Mouse (Mus musculus): ENCODE results near the gene Fxyd1. TPM values are rescaled to one million over a fixed set of nuclear protein-coding genes. Genes with fewer than 3 reads are reported as not detected.

Fxyd1 gene
- total RNA-seq, 2 experiments from 2014 or later, result 944 to 1,010 TPM

- Histone ChIP-seq H3K4me3 (no peak overlapping the region), H3K27ac (peak overlapping the region; percentile 99)
- intact Hi-C loops (cut with DNase I), result loop anchor here (2.0 to 10.0 kb wide), 3 partner anchors 21 to 115 kb away; partner anchors contain the start of gene Gramd1a
- no peak for TF ChIP-seq CTCF (IDR thresholded peaks at IDR 0.05)
- peak; percentile 44 for DNase-seq
These were observed 731 bp upstream of the Fxyd1 start for GRCm38 (mm10) chr7:31057730-31058129.

DNA sequence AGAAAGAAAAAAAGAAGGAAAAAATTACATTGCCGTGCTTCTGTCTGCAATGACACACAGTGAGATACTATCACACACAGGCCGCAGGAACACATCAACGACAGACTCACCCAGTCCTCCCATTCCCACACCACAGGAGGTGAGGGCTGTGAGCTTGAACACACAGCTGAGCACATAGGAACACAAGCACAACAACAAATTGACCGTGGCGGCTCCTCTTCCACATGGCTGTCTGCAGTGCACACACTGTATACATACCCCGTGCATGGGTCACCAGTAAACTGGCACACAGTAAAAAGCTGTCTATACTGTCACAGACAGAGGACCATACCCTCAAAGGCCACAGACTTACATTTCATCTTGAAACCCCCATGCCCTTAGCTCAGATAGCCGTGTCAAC is 551 bp downstream of the Fxyd1 start:
- Histone ChIP-seq H3K27ac (peak overlapping the region; percentile 99), H3K4me3 (no peak overlapping the region)
- DNase-seq, result no peak
- TF ChIP-seq CTCF (IDR thresholded peaks at IDR 0.05), result no peak
- intact Hi-C loops (cut with DNase I), result loop anchor here (5.0 to 10.0 kb wide), 2 partner anchors 98 to 116 kb away; partner anchors contain the start of gene Gramd1a

- TF ChIP-seq CTCF (IDR thresholded peaks at IDR 0.05), result no peak
- intact Hi-C loops (cut with DNase I), result loop anchor here (5.0 to 10.0 kb wide), 2 partner anchors 99 to 116 kb away; partner anchors contain the start of gene Gramd1a
- Histone ChIP-seq H3K27ac (peak overlapping the region; percentile 99), H3K4me3 (peak overlapping the region; percentile 39)
- no peak for DNase-seq
These were observed 1.1 kb downstream of the Fxyd1 start for GRCm38 (mm10) chr7:31055883-31056282.

DNA sequence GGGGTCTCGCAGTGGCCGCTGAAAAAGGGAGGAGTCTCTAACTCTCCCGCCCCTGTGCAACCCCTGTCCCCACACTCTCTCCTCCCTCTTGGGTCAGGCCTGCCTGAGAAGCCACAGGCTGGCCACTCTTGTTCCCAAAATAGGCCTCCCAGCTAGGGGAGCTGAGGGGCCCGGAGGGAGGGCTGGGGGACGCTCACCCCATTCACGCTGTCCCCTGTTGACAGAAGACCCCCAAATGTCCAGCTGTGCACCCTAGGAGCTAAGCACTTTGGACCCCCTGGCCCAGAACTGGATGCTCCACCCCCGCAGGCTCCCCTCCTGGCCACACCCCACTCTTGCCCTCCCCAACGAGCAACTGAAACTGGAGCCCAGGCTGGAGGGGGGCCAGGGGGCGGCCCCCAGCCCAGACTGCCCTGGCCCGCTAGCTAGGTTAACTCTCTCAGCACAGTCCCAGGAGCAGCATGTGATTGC is 1.6 kb downstream of the Fxyd1 start:
- no peak for TF ChIP-seq CTCF (IDR thresholded peaks at IDR 0.05)
- Histone ChIP-seq H3K4me3 (peak overlapping the region; percentile 75), H3K27ac (peak overlapping the region; percentile 99)
- intact Hi-C loops (cut with DNase I), result loop anchor here (5.0 to 10.0 kb wide), 2 partner anchors 99 to 117 kb away; partner anchors contain the start of gene Gramd1a
- DNase-seq, result peak; percentile 97

DNA sequence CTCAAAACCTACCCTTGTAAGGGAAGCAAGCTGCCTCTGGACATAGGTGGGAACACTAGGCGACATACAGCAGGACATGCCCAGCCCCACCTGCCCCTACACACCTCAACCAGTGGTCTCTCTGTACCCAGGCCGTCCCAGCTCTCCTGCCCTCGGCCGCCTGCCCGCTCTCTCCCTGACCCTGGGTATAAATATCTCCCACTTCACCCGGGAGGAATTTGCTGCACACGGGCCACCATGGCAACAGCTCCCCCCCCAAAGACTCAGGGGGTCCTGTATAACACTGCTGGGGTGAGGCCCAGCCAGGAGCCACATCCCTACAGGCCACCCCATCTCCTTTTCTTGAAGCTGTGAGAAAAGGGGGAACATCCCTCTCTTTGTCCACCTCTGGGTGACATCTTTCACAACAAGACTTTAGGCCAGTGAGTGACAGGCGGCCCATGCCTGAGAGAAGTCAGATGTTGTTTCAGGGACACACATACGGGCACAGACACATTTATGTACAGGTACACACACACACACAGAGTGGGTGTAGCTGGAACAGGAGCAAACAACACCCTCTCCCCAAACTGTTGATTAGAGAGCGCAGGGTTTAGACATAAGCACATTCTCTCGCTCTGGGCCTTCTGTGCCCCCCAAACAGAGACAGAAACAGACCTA is 2.2 kb downstream of the Fxyd1 start:
- no peak for TF ChIP-seq CTCF (IDR thresholded peaks at IDR 0.05)
- intact Hi-C loops (cut with DNase I), result loop anchor here (5.0 to 10.0 kb wide), 3 partner anchors 97 to 118 kb away; partner anchors contain the start of genes Gramd1a and Usf2

GRCm38 (mm10) chr7:31053882-31054447 is 3.0 kb downstream of the Fxyd1 start:
- Histone ChIP-seq H3K27ac (peak overlapping the region; percentile 99), H3K4me3 (peak overlapping the region; percentile 75)
- intact Hi-C loops (cut with DNase I), result loop anchor here (5.0 to 10.0 kb wide), 2 partner anchors 97 to 101 kb away; partner anchors contain the start of genes Gramd1a and Usf2
- no peak for TF ChIP-seq CTCF (IDR thresholded peaks at IDR 0.05)
- peak; percentile 59 for DNase-seq

More for the DNA sequence above, 2.2 kb downstream of the Fxyd1 start:
- Histone ChIP-seq H3K4me3 (peak overlapping the region; percentile 75), H3K27ac (peak overlapping the region; percentile 99)
- DNase-seq, result peak; percentile 90

DNA sequence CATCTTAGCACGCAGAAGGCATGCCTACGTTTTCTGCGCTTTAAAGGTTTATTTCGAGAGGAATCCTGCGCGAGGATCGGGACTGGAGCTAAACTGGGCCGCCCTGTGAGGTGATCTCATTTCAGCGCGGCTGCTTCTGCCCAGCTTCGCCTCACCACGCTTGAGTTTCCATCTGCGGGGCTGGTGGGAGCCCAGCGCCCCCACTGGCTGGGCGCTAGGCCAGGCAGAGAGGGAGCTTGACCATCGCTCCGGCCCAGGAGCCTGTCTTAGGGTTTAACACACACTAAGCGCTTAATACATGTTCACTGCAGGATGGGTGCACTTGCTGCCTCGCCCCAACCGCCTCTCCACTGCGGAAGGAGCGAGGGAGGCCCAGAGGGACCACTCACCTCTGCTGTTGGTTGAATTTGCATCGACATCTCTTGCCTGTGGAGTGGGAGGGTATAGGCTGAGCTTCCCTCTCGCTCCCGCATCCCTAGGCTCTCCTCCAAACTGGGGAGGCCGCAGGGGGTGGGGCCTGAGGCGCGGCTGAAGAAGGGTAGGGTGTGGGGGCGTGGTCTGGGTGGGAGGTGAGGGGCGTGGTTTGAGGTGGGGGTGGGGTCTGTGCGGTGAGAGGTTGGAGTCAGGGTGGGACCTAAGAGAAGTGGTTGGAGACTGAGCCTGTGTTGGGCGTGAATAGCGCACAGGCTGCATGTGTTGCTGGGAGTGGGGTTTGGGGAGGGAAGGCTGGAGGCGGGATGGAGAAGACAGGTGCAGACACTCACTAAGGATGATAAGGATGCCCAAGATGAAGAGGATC is 4.2 kb downstream of the Fxyd1 start:
- Histone ChIP-seq H3K27ac (peak overlapping the region; percentile 99), H3K4me3 (peak overlapping the region; percentile 75)
- no peak for TF ChIP-seq CTCF (IDR thresholded peaks at IDR 0.05)
- peak; percentile 72 for DNase-seq
- intact Hi-C loops (cut with DNase I), result loop anchor here (5.0 to 10.0 kb wide), 2 partner anchors 96 to 102 kb away; partner anchors contain the start of genes Gramd1a and Usf2

DNA sequence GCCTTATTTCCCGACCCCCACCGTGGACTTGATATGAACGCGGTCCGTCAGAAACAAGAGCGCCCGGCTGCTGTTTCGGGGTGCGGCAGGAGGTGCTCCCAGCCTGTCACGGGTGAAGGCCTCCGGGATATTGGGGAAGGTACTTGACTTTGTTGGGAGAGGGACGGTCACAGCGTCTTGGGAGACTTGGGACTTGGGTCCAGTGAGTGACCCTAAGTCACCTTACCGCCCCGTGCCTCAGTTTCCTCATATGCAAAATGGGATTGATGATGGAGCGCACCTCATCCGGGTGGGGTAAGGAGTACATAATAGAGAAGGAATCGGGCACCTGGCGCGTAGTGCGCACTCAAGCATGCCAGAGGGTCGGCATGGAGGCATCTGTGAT is 4.8 kb downstream of the Fxyd1 start:
- intact Hi-C loops (cut with DNase I), result loop anchor here (5.0 to 10.0 kb wide), 2 partner anchors 95 to 103 kb away; partner anchors contain the start of genes Gramd1a and Usf2
- Histone ChIP-seq H3K27ac (peak overlapping the region; percentile 66), H3K4me3 (peak overlapping the region; percentile 75)
- no peak for DNase-seq
- no peak for TF ChIP-seq CTCF (IDR thresholded peaks at IDR 0.05)

- DNase-seq, result no peak
- H3K4me3 ChIP-seq, result peak within 1 kb of the TSS; percentile 75
- peak within 1 kb of the TSS; percentile 66 for H3K27ac ChIP-seq
- intact Hi-C loops (cut with DNase I), result loop anchor here (5.0 to 10.0 kb wide), 2 partner anchors 94 to 103 kb away; partner anchors contain the start of genes Gramd1a and Usf2
- TF ChIP-seq CTCF (IDR thresholded peaks at IDR 0.05), result peak; percentile 14; the same call in 1 of the 2 replicates
These were observed 5.5 kb downstream of the Fxyd1 start, which contains the start of gene Fxyd7 for GRCm38 (mm10) chr7:31051321-31052021. Fxyd7 (minus strand) TSS chr7:31051467.

- Histone ChIP-seq H3K27ac (no peak overlapping the region), H3K4me3 (0 out of 2 replicates have a peak overlapping the region, but pooled peaks have one; percentile 11)
- TF ChIP-seq CTCF (IDR thresholded peaks at IDR 0.05), result no peak
- no peak for DNase-seq
- intact Hi-C loops (cut with DNase I), result loop anchor here (5.0 to 10.0 kb wide), 2 partner anchors 94 to 104 kb away; partner anchors contain the start of genes Gramd1a and Usf2
These were observed 6.1 kb downstream of the Fxyd1 start for GRCm38 (mm10) chr7:31050921-31051320.

DNA sequence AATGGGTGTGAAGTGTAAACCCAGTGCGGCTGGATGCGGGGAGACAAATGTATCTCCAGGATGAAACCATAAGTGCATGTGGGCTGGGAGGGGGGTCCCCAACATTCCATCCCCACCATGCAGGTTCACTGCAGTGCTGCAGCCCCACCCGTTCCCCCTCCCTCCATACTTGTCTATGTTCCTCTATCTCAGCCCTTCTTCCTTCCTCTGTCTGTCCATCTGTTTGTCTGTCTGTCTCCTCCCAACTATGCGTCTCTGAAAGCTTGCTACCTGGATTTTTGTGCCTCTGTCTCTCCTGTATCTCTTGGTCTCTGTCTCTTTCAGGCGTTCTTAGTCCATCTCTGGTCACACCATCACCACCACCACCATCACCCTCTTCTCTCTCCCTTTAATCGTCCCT is 6.5 kb downstream of the Fxyd1 start:
- intact Hi-C loops (cut with DNase I), result loop anchor here (5.0 to 10.0 kb wide), 2 partner anchors 93 to 104 kb away; partner anchors contain the start of genes Gramd1a and Usf2

More for the DNA sequence above, 6.5 kb downstream of the Fxyd1 start:
- Histone ChIP-seq H3K4me3 (no peak overlapping the region), H3K27ac (no peak overlapping the region)
- no peak for DNase-seq
- TF ChIP-seq CTCF (IDR thresholded peaks at IDR 0.05), result no peak

Measured in gastrocnemius, adult 2 months (tissue).